Mouse (Mus musculus) layer of hippocampus, postnatal 10 days (tissue): ENCODE measurements around the gene Gm20388. TPM values are rescaled to one million over a fixed set of nuclear protein-coding genes. Genes with fewer than 3 reads are reported as not detected.
A peak's percentile ranks its signal among the peaks of the same experiment; 100 is the strongest.

Experiments
- DNase-seq, 2 experiments: peaks; one replicate each; pipeline ENCODE4 v3.0.0; 2021; ENCODE audit warnings: low spot score in 2 of 2
- total RNA-seq, 2 experiments: library from RNA; stranded (reverse); gene quantifications; 2 replicates each; pipeline ENCODE4 v1.2.3; 2021

Gene Gm20388
- total RNA-seq, 2 experiments from 2014 or later: not detected

- no peak for DNase-seq
Observed at GRCm38 (mm10) chr8:121949222-121949800, 2038.7 kb downstream of the Gm20388 start, which contains the start of gene Banp. Banp (plus strand) TSS chr8:121949750.

GRCm38 (mm10) chr8:121949941-121950748 is 2039.5 kb downstream of the Gm20388 start:
- DNase-seq: peak; percentile 99

- peak; percentile 72 to 74 for DNase-seq
Observed at GRCm38 (mm10) chr8:121950749-121951655, 2040.4 kb downstream of the Gm20388 start.

- no peak for DNase-seq
Observed at GRCm38 (mm10) chr8:121951656-121952009, 2041.0 kb downstream of the Gm20388 start.

- no peak for DNase-seq
Observed at GRCm38 (mm10) chr8:121952122-121952521, 2041.5 kb downstream of the Gm20388 start.

GRCm38 (mm10) chr8:121952800-121953199 is 2042.2 kb downstream of the Gm20388 start:
- DNase-seq: no peak

- no peak for DNase-seq
Observed at GRCm38 (mm10) chr8:121953821-121954545, 2043.3 kb downstream of the Gm20388 start.

GRCm38 (mm10) chr8:121954981-121955555 is 2044.4 kb downstream of the Gm20388 start:
- DNase-seq: no peak

- no peak for DNase-seq
Observed at GRCm38 (mm10) chr8:121955825-121956500, 2045.3 kb downstream of the Gm20388 start.

GRCm38 (mm10) chr8:121958395-121958794 is 2047.8 kb downstream of the Gm20388 start:
- DNase-seq: no peak

- DNase-seq: no peak
Observed at GRCm38 (mm10) chr8:121962892-121963291, 2052.3 kb downstream of the Gm20388 start.

- no peak for DNase-seq
Observed at GRCm38 (mm10) chr8:121964716-121965512, 2054.3 kb downstream of the Gm20388 start.

GRCm38 (mm10) chr8:121966110-121966509 is 2055.5 kb downstream of the Gm20388 start:
- DNase-seq: no peak

- no peak for DNase-seq
Observed at GRCm38 (mm10) chr8:121966714-121967448, 2056.2 kb downstream of the Gm20388 start.

GRCm38 (mm10) chr8:121967977-121968376 is 2057.3 kb downstream of the Gm20388 start:
- DNase-seq: no peak

GRCm38 (mm10) chr8:121968542-121968941 is 2057.9 kb downstream of the Gm20388 start:
- no peak for DNase-seq

- DNase-seq: no peak
Observed at GRCm38 (mm10) chr8:121970225-121970624, 2059.6 kb downstream of the Gm20388 start.

- DNase-seq: no peak
Observed at GRCm38 (mm10) chr8:121971488-121972058, 2060.9 kb downstream of the Gm20388 start.
